Mouse (Mus musculus) olfactory bulb, adult 2 months (tissue): ENCODE measurements at regions not wholly inside any gene's neighbourhood (a gene's known extent, or its start where the extent isn't known, plus 50 kb on each side); places are given as distances from the start of the nearest gene placed in this dataset.

Experiments
- H3K27ac ChIP-seq: fragments of 200-500 bp; 2 replicates; pipeline ENCODE4 v1.5.1; 2012; ENCODE audit warnings: low read depth, low read length; ENCODE audit not compliant: insufficient read depth
- H3K4me1 ChIP-seq: fragments of 200-500 bp; 2 replicates; pipeline ENCODE4 v1.6.1; 2012; ENCODE audit warnings: low read length; ENCODE audit not compliant: control insufficient read depth, insufficient read depth
- H3K4me3 ChIP-seq: fragments of 200-500 bp; 2 replicates; pipeline ENCODE4 v1.5.1; 2012; ENCODE audit warnings: mild to moderate bottlenecking, low read depth, low read length, moderate library complexity; ENCODE audit not compliant: insufficient read depth
- CTCF ChIP-seq: fragments of 200-500 bp; IDR thresholded peaks from 2 replicates; pipeline ENCODE4 v1.5.1; 2012; ENCODE audit warnings: low read depth, mild to moderate bottlenecking, low read length, moderate library complexity; ENCODE audit not compliant: insufficient read depth
- POLR2A ChIP-seq: fragments of 200-500 bp; IDR thresholded peaks from 2 replicates; pipeline ENCODE4 v1.6.1; 2012; ENCODE audit warnings: mild to moderate bottlenecking, low read depth, low read length, moderate library complexity; ENCODE audit not compliant: insufficient read depth
- WGBS: fragments of 180-500 bp; shearing (Covaris S2); methylation state at CpG from one replicate; pipeline ENCODE4 v1.1.7; 2018; 5-methylcytosine and 5-hydroxymethylcytosine counted together

GRCm38 (mm10) chr9:86186751-86187747, 277.7 kb downstream of the Ube2cbp start:
- WGBS, result 69% methylated on average over 11 of the region's 11 CpGs

GRCm38 (mm10) chr9:86188873-86189272, 275.9 kb downstream of the Ube2cbp start:
- TF ChIP-seq POLR2A, result no peak
- TF ChIP-seq CTCF, result no peak
- WGBS, result 26% methylated on average over 2 of the region's 2 CpGs
- no peak overlapping the region for H3K27ac ChIP-seq
- no peaks in the 10 kb centered on the region for H3K4me1 ChIP-seq
- H3K4me3 ChIP-seq, result no peak overlapping the region

More at GRCm38 (mm10) chr9:86186751-86187747, 277.7 kb downstream of the Ube2cbp start:
- no peak for TF ChIP-seq POLR2A
- no peak for TF ChIP-seq CTCF
- Histone ChIP-seq H3K27ac (no peak overlapping the region), H3K4me3 (no peak overlapping the region), H3K4me1 (no peaks in the 10 kb centered on the region)

- Histone ChIP-seq H3K27ac (no peak overlapping the region), H3K4me3 (no peak overlapping the region), H3K4me1 (no peaks in the 10 kb centered on the region)
- no peak for TF ChIP-seq CTCF
- TF ChIP-seq POLR2A, result no peak
- WGBS, result 73% methylated on average over 3 of the region's 3 CpGs
These were observed 259.7 kb downstream of the Ube2cbp start for GRCm38 (mm10) chr9:86205041-86205440.

GRCm38 (mm10) chr9:86208334-86208925, 256.3 kb downstream of the Ube2cbp start:
- no peak overlapping the region for H3K4me3 ChIP-seq
- no peaks in the 10 kb centered on the region for H3K4me1 ChIP-seq
- TF ChIP-seq POLR2A (no peak), CTCF (no peak)
- no peak overlapping the region for H3K27ac ChIP-seq
- WGBS, result 53% methylated on average over 5 of the region's 5 CpGs

- WGBS, result 94% methylated on average over 3 of the region's 3 CpGs
- H3K4me1 ChIP-seq, result no peaks in the 10 kb centered on the region
- no peak overlapping the region for H3K27ac ChIP-seq
- no peak overlapping the region for H3K4me3 ChIP-seq
- TF ChIP-seq CTCF (no peak), POLR2A (no peak)
These were observed 253.5 kb downstream of the Ube2cbp start for GRCm38 (mm10) chr9:86211267-86211666.

GRCm38 (mm10) chr9:86219669-86220068, 245.1 kb downstream of the Ube2cbp start:
- no peak for TF ChIP-seq CTCF
- TF ChIP-seq POLR2A, result no peak
- no peak overlapping the region for H3K27ac ChIP-seq
- no peaks in the 10 kb centered on the region for H3K4me1 ChIP-seq
- 82% methylated on average over 4 of the region's 4 CpGs for WGBS
- H3K4me3 ChIP-seq, result no peak overlapping the region

- H3K27ac ChIP-seq, result no peak overlapping the region
- 78% methylated on average over 3 of the region's 3 CpGs for WGBS
- TF ChIP-seq POLR2A (no peak), CTCF (no peak)
- H3K4me1 ChIP-seq, result no peaks in the 10 kb centered on the region
- no peak overlapping the region for H3K4me3 ChIP-seq
These were observed 240.2 kb downstream of the Ube2cbp start for GRCm38 (mm10) chr9:86224530-86224929.

- Histone ChIP-seq H3K27ac (no peak overlapping the region), H3K4me1 (no peaks in the 10 kb centered on the region), H3K4me3 (no peak overlapping the region)
- WGBS, result 47% methylated on average over 7 of the region's 7 CpGs
- TF ChIP-seq POLR2A, result no peak
- TF ChIP-seq CTCF, result no peak
These were observed 233.9 kb downstream of the Ube2cbp start for GRCm38 (mm10) chr9:86230673-86231350.
